Mouse (Mus musculus): Measurements from ENCODE around the gene Cib2. TPM values are rescaled to one million over a fixed set of nuclear protein-coding genes. Genes with fewer than 3 reads are reported as not detected.

Gene Cib2
- total and polyA plus RNA-seq, 3 experiments, result 7.3 to 9.0 TPM; not detected in 1

- Histone ChIP-seq H3K9me3 (replicated peaks; ENCODE audit: insufficient read depth, low read length) (no peaks in the 10 kb centered on the region), H3K79me2 (ENCODE audit: control insufficient read depth, insufficient read depth, low read length, poor library complexity) (no peaks in the 10 kb centered on the region), H3K9ac (ENCODE audit: control insufficient read depth, low read depth, low read length, poor library complexity, severe bottlenecking) (no peak overlapping the region), H3K4me1 (ENCODE audit: control insufficient read depth in 1 of 2, insufficient read depth in 2 of 2, low read length in 2 of 2) (peaks cover 2 to 3% of the 10 kb centered on the region in 2 experiments; a peak in 2 of 4 replicates), H3K36me3 (ENCODE audit: control insufficient read depth in 1 of 2, insufficient read depth in 2 of 2, low read length in 2 of 2) (peaks cover 0 to 3% of the 10 kb centered on the region in 2 experiments; a peak in 1 of 4 replicates), H3K4me3 (ENCODE audit: control insufficient read depth in 1 of 2, insufficient read depth in 1 of 2, low read depth in 2 of 2, low read length in 2 of 2) (no peak overlapping the region), H3K27me3 (ENCODE audit: control insufficient read depth in 1 of 2, insufficient read depth in 2 of 2, low read length in 2 of 2) (no peaks in the 10 kb centered on the region), H3K27ac (ENCODE audit: control insufficient read depth, low read depth, low read length) (no peak overlapping the region)
- no peak for DNase-seq (ENCODE audit: low read depth, low spot score)
- TF ChIP-seq ZNF384 (IDR thresholded peaks at IDR 0.05; ENCODE audit: low read depth, low read length), result no peak
- TF ChIP-seq UBTF (IDR thresholded peaks at IDR 0.05; ENCODE audit: borderline replicate concordance, insufficient read depth, low read depth, low read length), result no peak
- TF ChIP-seq MYC (IDR thresholded peaks at IDR 0.05; ENCODE audit: low read depth, low read length), result no peak
- TF ChIP-seq MAZ (IDR thresholded peaks at IDR 0.05; ENCODE audit: low read depth, low read length), result no peak
- TF ChIP-seq RCOR1 (IDR thresholded peaks at IDR 0.05; ENCODE audit: low read depth, low read length), result no peak
- no peak for TF ChIP-seq POLR2AphosphoS5 (IDR thresholded peaks at IDR 0.05; ENCODE audit: borderline replicate concordance, low read depth, low read length)
- TF ChIP-seq USF2 (IDR thresholded peaks at IDR 0.05; ENCODE audit: borderline replicate concordance in 1 of 2, insufficient read depth in 1 of 2, low read depth in 1 of 2, low read length in 2 of 2), result no peak
- no peak for TF ChIP-seq ETS1 (IDR thresholded peaks at IDR 0.05; ENCODE audit: low read depth, low read length)
- TF ChIP-seq GATA1 (IDR thresholded peaks at IDR 0.05; ENCODE audit: low read depth, low read length), result no peak
- TF ChIP-seq MAX (IDR thresholded peaks at IDR 0.05; ENCODE audit: low read length), result no peak
- no peak for TF ChIP-seq TCF12 (IDR thresholded peaks at IDR 0.05; ENCODE audit: low read depth, low read length)
- no peak for TF ChIP-seq RAD21 (IDR thresholded peaks at IDR 0.05; ENCODE audit: low read depth, low read length)
- TF ChIP-seq CHD2 (IDR thresholded peaks at IDR 0.05; ENCODE audit: low read length), result no peak
- TF ChIP-seq SIN3A (IDR thresholded peaks at IDR 0.05; ENCODE audit: low read length), result no peak
- no peak for TF ChIP-seq MYB (IDR thresholded peaks at IDR 0.05; ENCODE audit: low read depth, low read length)
- TF ChIP-seq MXI1 (IDR thresholded peaks at IDR 0.05; ENCODE audit: low read depth, low read length), result no peak
- TF ChIP-seq ZKSCAN1 (IDR thresholded peaks at IDR 0.05; ENCODE audit: low read depth, low read length), result no peak
- TF ChIP-seq NRF1 (IDR thresholded peaks at IDR 0.05; ENCODE audit: insufficient read depth, low read depth, low read length, poor library complexity, severe bottlenecking), result no peak
- TF ChIP-seq ZMIZ1 (IDR thresholded peaks at IDR 0.05; ENCODE audit: low read depth, low read length), result no peak
These were observed 10.6 kb downstream of the Cib2 start for GRCm38 (mm10) chr9:54549433-54549832.

GRCm38 (mm10) chr9:54547536-54547935 is 12.5 kb downstream of the Cib2 start:
- H3K79me2 ChIP-seq (ENCODE audit: control insufficient read depth, insufficient read depth, low read length, poor library complexity), result no peaks in the 10 kb centered on the region
- DNase-seq (ENCODE audit: low read depth, low spot score), result peak; percentile 80
- no peak overlapping the region for H3K27ac ChIP-seq (ENCODE audit: control insufficient read depth, low read depth, low read length)
- no peak for TF ChIP-seq NRF1 (IDR thresholded peaks at IDR 0.05; ENCODE audit: insufficient read depth, low read depth, low read length, poor library complexity, severe bottlenecking)
- no peak for TF ChIP-seq POLR2AphosphoS2 (IDR thresholded peaks at IDR 0.05; ENCODE audit: low read length)
- peak; percentile 75 for TF ChIP-seq ZC3H11A (IDR thresholded peaks at IDR 0.05; ENCODE audit: low read depth, low read length)
- peak; percentile 32; the same call in 1 of the 2 replicates for TF ChIP-seq BHLHE40 (IDR thresholded peaks at IDR 0.05; ENCODE audit: borderline replicate concordance, low read depth, low read length)
- TF ChIP-seq SMC3 (IDR thresholded peaks at IDR 0.05; ENCODE audit: low read depth, low read length), result peak; percentile 92
- no peak for TF ChIP-seq ETS1 (IDR thresholded peaks at IDR 0.05; ENCODE audit: low read depth, low read length)
- TF ChIP-seq RAD21 (IDR thresholded peaks at IDR 0.05; ENCODE audit: low read depth, low read length), result peak; percentile 75
- peak; percentile 93 to 97 (median 96) for TF ChIP-seq CTCF (IDR thresholded peaks at IDR 0.05 in 2 of 3, conservative IDR thresholded peaks at IDR 0.05 in 1 of 3; ENCODE audit: control insufficient read depth in 1 of 3, insufficient read depth in 1 of 3, low read depth in 2 of 3, low read length in 3 of 3, poor library complexity in 1 of 3, severe bottlenecking in 1 of 3)
- TF ChIP-seq NELFE (IDR thresholded peaks at IDR 0.05; ENCODE audit: low read depth, low read length), result no peak
- peaks cover 2 to 3% of the 10 kb centered on the region in 2 experiments; a peak in 2 of 4 replicates for H3K4me1 ChIP-seq (ENCODE audit: control insufficient read depth in 1 of 2, insufficient read depth in 2 of 2, low read length in 2 of 2)
- H3K27me3 ChIP-seq (ENCODE audit: control insufficient read depth in 1 of 2, insufficient read depth in 2 of 2, low read length in 2 of 2), result no peaks in the 10 kb centered on the region
- H3K4me3 ChIP-seq (ENCODE audit: control insufficient read depth in 1 of 2, insufficient read depth in 1 of 2, low read depth in 2 of 2, low read length in 2 of 2), result no peak overlapping the region
- peaks cover 0 to 3% of the 10 kb centered on the region in 2 experiments; a peak in 1 of 4 replicates for H3K36me3 ChIP-seq (ENCODE audit: control insufficient read depth in 1 of 2, insufficient read depth in 2 of 2, low read length in 2 of 2)
- H3K9me3 ChIP-seq (replicated peaks; ENCODE audit: insufficient read depth, low read length), result no peaks in the 10 kb centered on the region
- no peak overlapping the region for H3K9ac ChIP-seq (ENCODE audit: control insufficient read depth, low read depth, low read length, poor library complexity, severe bottlenecking)

Data from MEL (cell line).